ENCODE assay signal across 8 mouse cellular contexts in genomic region chr17:26780750-26781571, GRCm38 (mm10). TPM values are rescaled to one million over a fixed set of nuclear protein-coding genes. Genes with fewer than 3 reads are reported as not detected.
DNase-seq lines count a peak whose midpoint lies in the region; ATAC-seq lines count a peak whose summit lies in the region.

Gene Bnip1, plus strand, starts transcription at chr17:26781066.

- H3K27me3 ChIP-seq in hindbrain, embryonic 11.5 days (ENCODE audit: control insufficient read depth, insufficient read depth, low read length) = no peaks in the 10 kb centered on the region

- ATAC-seq in hindbrain, embryonic 11.5 days (ENCODE audit: low FRiP score) = peak; percentile 76; the same call in 1 of the 2 replicates

- peak within 1 kb of the TSS; percentile 65 for H3K27ac ChIP-seq in hindbrain, embryonic 11.5 days (ENCODE audit: low read depth, low read length)

- no peaks in the 10 kb centered on the region for H3K36me3 ChIP-seq in hindbrain, embryonic 11.5 days (ENCODE audit: control insufficient read depth, insufficient read depth, low read length)

- peak within 1 kb of the TSS; percentile 84 for H3K9ac ChIP-seq in hindbrain, embryonic 11.5 days (ENCODE audit: low read depth, low read length)

- 1% methylated on average over 42 of the region's 42 CpGs for WGBS in hindbrain, embryonic 11.5 days

- H3K4me3 ChIP-seq in hindbrain, embryonic 11.5 days (ENCODE audit: low read depth, low read length) = peak within 1 kb of the TSS; percentile 74

- peak; percentile 59 for DNase-seq in MEL-GATA-1-ER (ENCODE audit: extremely low read depth, low read depth)
- peak; percentile 76 for DNase-seq in cerebellum, adult 8-10 months
- peak; percentile 68 to 85 for DNase-seq in frontal cortex, adult 2 months (ENCODE audit: extremely low spot score in 1 of 2, low spot score in 1 of 2)
- peak; percentile 86 for DNase-seq in hindbrain, embryonic 11.5 days (ENCODE audit: low spot score)
- DNase-seq in layer of hippocampus, postnatal 10 days (ENCODE audit: low spot score in 2 of 2) = peak; percentile 77 to 84
- peak; percentile 86 for DNase-seq in lung, postnatal 10 days
- DNase-seq in ovary, postnatal 36 days (ENCODE audit: low spot score) = peak; percentile 79
- DNase-seq in thymus, postnatal 25 days = peak; percentile 79

- H3K4me1 ChIP-seq in hindbrain, embryonic 11.5 days (replicated peaks; ENCODE audit: control insufficient read depth, insufficient read depth, low read length) = peaks cover 4% of the 10 kb centered on the region; the same call in 1 of the 2 replicates

- no peaks in the 10 kb centered on the region for H3K9me3 ChIP-seq in hindbrain, embryonic 11.5 days (ENCODE audit: control insufficient read depth, low read length)

- H3K4me2 ChIP-seq in hindbrain, embryonic 11.5 days (replicated peaks; ENCODE audit: low read depth, low read length) = peak within 1 kb of the TSS; percentile 78

RNA-seq across cellular contexts. Expression of gene Bnip1, which starts in this region (rescaled TPM):
- 43.1 and 47.8 TPM in 2 replicates for polyA plus RNA-seq in frontal cortex, adult 2 months (2012; rRNA removed)
- 45.9 and 52.9 TPM in 2 replicates for polyA plus RNA-seq in hindbrain, embryonic 11.5 days (2014; fragmentation: Nextera tagmentation; extraction: Ambion mirVana)
- 10 to 100 TPM; 33.0 to 34.1 TPM for total RNA-seq in layer of hippocampus, postnatal 10 days (2021)

Comparison
In these comparisons a context has a peak if more than half of its experiments do, and no peak if none do; other contexts are left out.
1. Peak in every context shown above with its lines: DNase-seq, ATAC-seq, H3K4me3 ChIP-seq and H3K27ac ChIP-seq.